Mouse (Mus musculus): ENCODE data around the gene Fam163b.

- TF ChIP-seq CHD2 (IDR thresholded peaks at IDR 0.05; ENCODE audit: low read depth, low read length) (no peak), HCFC1 (IDR thresholded peaks at IDR 0.05; ENCODE audit: borderline replicate concordance, insufficient read depth, low read length) (no peak), ZC3H11A (IDR thresholded peaks at IDR 0.05; ENCODE audit: borderline replicate concordance, low read depth, low read length) (no peak)
These were observed 70.3 kb downstream of the Fam163b start, which contains the start of gene Mymk for GRCm38 (mm10) chr2:27071978-27072377.
